Mouse (Mus musculus): Measurements from ENCODE around the gene Mdm2. TPM values are rescaled to one million over a fixed set of nuclear protein-coding genes. Genes with fewer than 3 reads are reported as not detected.

The Mdm2 gene
- polyA plus RNA-seq, 1 experiment = 122 TPM

DNA sequence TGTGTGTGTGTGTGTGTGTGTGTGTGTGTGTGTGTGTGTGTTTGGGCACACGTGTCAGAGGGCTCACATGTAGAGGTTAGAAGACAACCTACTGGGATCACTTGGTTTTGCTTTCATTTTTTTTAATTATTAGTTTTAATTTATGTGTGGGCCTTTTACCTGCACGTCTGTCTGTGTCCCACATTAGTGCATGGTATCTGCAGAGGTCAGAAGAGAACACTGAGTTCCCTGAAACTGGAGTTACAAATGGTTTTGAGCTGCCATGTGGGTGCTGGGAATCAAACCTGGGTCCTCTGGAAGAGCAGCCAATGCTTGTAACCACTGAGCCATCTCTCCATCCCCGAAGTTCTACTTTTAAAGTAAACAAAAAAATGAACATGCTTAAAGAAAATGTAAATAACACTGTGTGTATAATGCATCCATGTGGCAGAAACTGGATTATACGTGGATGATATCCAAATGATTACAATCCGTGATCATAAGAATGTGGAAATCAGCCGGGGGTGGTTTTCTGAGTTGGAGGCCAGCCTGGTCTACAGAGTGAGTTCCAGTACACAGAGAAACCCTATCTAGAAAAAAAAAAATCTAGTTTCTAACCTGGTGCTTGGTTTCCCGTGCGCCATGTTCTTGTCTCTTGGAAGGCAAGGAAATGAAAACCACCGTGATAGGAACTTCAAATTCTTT lies 43.5 kb downstream of the Mdm2 start:
- no peak overlapping the region for H3K27ac ChIP-seq (ENCODE audit: insufficient read depth, low read length)
- H3K4me1 ChIP-seq (ENCODE audit: control insufficient read depth, insufficient read depth, low read length) = 0 out of 2 replicates have a peak, but pooled peaks cover 4% of the 10 kb centered on the region
- TF ChIP-seq POLR2A (IDR thresholded peaks at IDR 0.05; ENCODE audit: low read depth, low read length) (no peak), CTCF (IDR thresholded peaks at IDR 0.05; ENCODE audit: borderline replicate concordance, insufficient read depth, low read length) (no peak)
- H3K4me3 ChIP-seq (ENCODE audit: insufficient read depth, low read length) = no peak overlapping the region

- Histone ChIP-seq H3K4me1 (ENCODE audit: control insufficient read depth, insufficient read depth, low read length) (0 out of 2 replicates have a peak, but pooled peaks cover 4% of the 10 kb centered on the region), H3K4me3 (ENCODE audit: insufficient read depth, low read length) (no peak overlapping the region), H3K27ac (ENCODE audit: insufficient read depth, low read length) (no peak overlapping the region)
- TF ChIP-seq POLR2A (IDR thresholded peaks at IDR 0.05; ENCODE audit: low read depth, low read length) (no peak), CTCF (IDR thresholded peaks at IDR 0.05; ENCODE audit: borderline replicate concordance, insufficient read depth, low read length) (no peak)
Observed at GRCm38 (mm10) chr10:117666361-117666760, 44.2 kb downstream of the Mdm2 start.

DNA sequence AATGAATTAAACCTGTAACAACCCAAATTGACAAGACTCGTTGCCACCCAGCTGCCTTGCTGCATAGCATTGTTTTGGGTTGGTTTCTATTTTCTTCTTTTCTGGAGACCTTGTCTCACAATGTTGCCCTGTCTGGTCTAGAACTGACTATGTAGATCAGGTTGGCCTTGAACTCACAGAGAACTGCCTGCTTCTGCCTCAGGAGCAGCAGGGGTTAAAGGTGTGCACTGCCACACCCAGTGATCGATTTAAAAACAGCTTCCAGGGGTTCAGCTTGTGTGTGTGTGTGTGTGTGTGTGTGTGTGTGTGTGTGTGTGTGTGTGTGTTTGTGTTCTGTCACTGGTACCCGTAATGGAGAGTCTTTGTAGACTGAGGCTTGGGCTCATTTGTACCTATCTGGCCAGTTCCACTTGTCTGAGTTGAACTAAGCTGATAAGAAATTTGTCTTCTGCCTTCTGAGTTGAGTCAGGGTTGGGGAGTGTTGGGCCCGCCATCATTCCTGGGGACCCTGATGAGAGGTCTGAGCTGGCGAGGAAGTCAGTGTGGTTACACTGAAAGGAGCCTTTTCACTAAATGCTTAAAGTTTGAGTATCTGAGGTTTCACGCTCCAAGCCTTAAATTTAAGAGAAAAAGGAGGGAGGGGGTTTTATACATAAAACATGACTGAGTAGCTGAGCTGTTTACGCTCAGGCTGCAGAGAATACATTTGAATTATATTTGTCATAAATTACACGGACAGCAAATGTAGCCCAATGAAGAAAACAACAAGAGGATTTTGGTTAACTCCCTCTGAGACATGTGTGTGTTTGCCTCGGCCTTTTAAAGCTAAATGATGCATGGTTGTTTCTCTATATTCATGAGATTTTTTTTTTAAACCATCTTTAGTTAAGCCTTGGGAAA lies 44.9 kb downstream of the Mdm2 start:
- Histone ChIP-seq H3K27ac (ENCODE audit: insufficient read depth, low read length) (no peak overlapping the region), H3K4me1 (ENCODE audit: control insufficient read depth, insufficient read depth, low read length) (0 out of 2 replicates have a peak, but pooled peaks cover 4% of the 10 kb centered on the region), H3K4me3 (ENCODE audit: insufficient read depth, low read length) (no peak overlapping the region)
- TF ChIP-seq CTCF (IDR thresholded peaks at IDR 0.05; ENCODE audit: borderline replicate concordance, insufficient read depth, low read length) = no peak
- no peak for TF ChIP-seq POLR2A (IDR thresholded peaks at IDR 0.05; ENCODE audit: low read depth, low read length)

DNA sequence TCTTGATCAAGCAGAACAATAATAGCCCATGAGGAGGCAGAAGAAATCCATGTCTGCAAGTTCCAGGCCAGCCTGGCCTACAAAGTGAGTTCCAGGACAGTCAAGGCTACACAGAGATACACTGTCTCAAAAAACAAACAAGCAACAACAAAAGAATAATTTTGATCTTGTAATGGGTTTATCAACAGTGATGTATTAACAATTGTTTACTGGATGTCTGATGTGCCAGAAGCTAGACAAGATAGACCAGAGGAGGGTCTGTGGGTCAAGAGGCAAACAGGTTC lies 45.7 kb downstream of the Mdm2 start:
- TF ChIP-seq CTCF (IDR thresholded peaks at IDR 0.05; ENCODE audit: borderline replicate concordance, insufficient read depth, low read length) (no peak), POLR2A (IDR thresholded peaks at IDR 0.05; ENCODE audit: low read depth, low read length) (no peak)
- 0 out of 2 replicates have a peak, but pooled peaks cover 4% of the 10 kb centered on the region for H3K4me1 ChIP-seq (ENCODE audit: control insufficient read depth, insufficient read depth, low read length)

GRCm38 (mm10) chr10:117664208-117664925 lies 46.2 kb downstream of the Mdm2 start:
- Histone ChIP-seq H3K4me1 (ENCODE audit: control insufficient read depth, insufficient read depth, low read length) (no peaks in the 10 kb centered on the region), H3K4me3 (ENCODE audit: insufficient read depth, low read length) (no peak overlapping the region), H3K27ac (ENCODE audit: insufficient read depth, low read length) (no peak overlapping the region)
- TF ChIP-seq POLR2A (IDR thresholded peaks at IDR 0.05; ENCODE audit: low read depth, low read length) (no peak), CTCF (IDR thresholded peaks at IDR 0.05; ENCODE audit: borderline replicate concordance, insufficient read depth, low read length) (no peak)

More for the DNA sequence above, 45.7 kb downstream of the Mdm2 start:
- Histone ChIP-seq H3K4me3 (ENCODE audit: insufficient read depth, low read length) (no peak overlapping the region), H3K27ac (ENCODE audit: insufficient read depth, low read length) (no peak overlapping the region)

- H3K4me1 ChIP-seq (ENCODE audit: control insufficient read depth, insufficient read depth, low read length) = no peaks in the 10 kb centered on the region
- TF ChIP-seq CTCF (IDR thresholded peaks at IDR 0.05; ENCODE audit: borderline replicate concordance, insufficient read depth, low read length) (no peak), POLR2A (IDR thresholded peaks at IDR 0.05; ENCODE audit: low read depth, low read length) (no peak)
- H3K27ac ChIP-seq (ENCODE audit: insufficient read depth, low read length) = no peak overlapping the region
- no peak overlapping the region for H3K4me3 ChIP-seq (ENCODE audit: insufficient read depth, low read length)
Observed at GRCm38 (mm10) chr10:117663865-117664200, 46.7 kb downstream of the Mdm2 start.

- no peaks in the 10 kb centered on the region for H3K4me1 ChIP-seq (ENCODE audit: control insufficient read depth, insufficient read depth, low read length)
- H3K4me3 ChIP-seq (ENCODE audit: insufficient read depth, low read length) = no peak overlapping the region
- no peak overlapping the region for H3K27ac ChIP-seq (ENCODE audit: insufficient read depth, low read length)
- no peak for TF ChIP-seq POLR2A (IDR thresholded peaks at IDR 0.05; ENCODE audit: low read depth, low read length)
- TF ChIP-seq CTCF (IDR thresholded peaks at IDR 0.05; ENCODE audit: borderline replicate concordance, insufficient read depth, low read length) = no peak
Observed at GRCm38 (mm10) chr10:117663056-117663864, 47.3 kb downstream of the Mdm2 start.

GRCm38 (mm10) chr10:117662316-117663055 lies 48.1 kb downstream of the Mdm2 start:
- Histone ChIP-seq H3K27ac (ENCODE audit: insufficient read depth, low read length) (no peak overlapping the region), H3K4me3 (ENCODE audit: insufficient read depth, low read length) (no peak overlapping the region), H3K4me1 (ENCODE audit: control insufficient read depth, insufficient read depth, low read length) (no peaks in the 10 kb centered on the region)
- TF ChIP-seq CTCF (IDR thresholded peaks at IDR 0.05; ENCODE audit: borderline replicate concordance, insufficient read depth, low read length) = no peak
- TF ChIP-seq POLR2A (IDR thresholded peaks at IDR 0.05; ENCODE audit: low read depth, low read length) = no peak

Data from embryonic fibroblast, embryonic 13.5 days (primary cell).